Mouse (Mus musculus): Measurements from ENCODE around the gene Bard1. TPM values are rescaled to one million over a fixed set of nuclear protein-coding genes. Genes with fewer than 3 reads are reported as not detected.

The Bard1 gene
- polyA plus RNA-seq (2015; fragmentation: Nextera tagmentation; extraction: Ambion mirVana): 1.3 and 1.4 TPM in 2 replicates

- Histone ChIP-seq H3K9ac (ENCODE audit: low read length) (peak within 1 kb of the TSS; percentile 84), H3K9me3 (replicated peaks; ENCODE audit: control insufficient read depth, low read length) (no peaks in the 10 kb centered on the region), H3K27ac (ENCODE audit: low read length) (peak within 1 kb of the TSS; percentile 65), H3K4me1 (ENCODE audit: control insufficient read depth, insufficient read depth, low read length) (peaks cover 16% of the 10 kb centered on the region; the same call in 1 of the 2 replicates), H3K36me3 (ENCODE audit: control insufficient read depth, insufficient read depth, low read length) (no peaks in the 10 kb centered on the region), H3K27me3 (ENCODE audit: control insufficient read depth, insufficient read depth, low read length) (no peaks in the 10 kb centered on the region), H3K4me2 (ENCODE audit: low read depth, low read length) (peak within 1 kb of the TSS; percentile 61), H3K4me3 (replicated peaks; ENCODE audit: low read length) (peak within 1 kb of the TSS; percentile 88)
- peak; percentile 99 for ATAC-seq (ENCODE audit: insufficient read depth, low FRiP score)
- under 1% methylated on average over 69 of the region's 69 CpGs for WGBS
These were observed at the start of gene Bard1 for GRCm38 (mm10) chr1:71102344-71103173. Gene Bard1, minus strand, starts transcription at chr1:71103146.

GRCm38 (mm10) chr1:71127171-71127570 is 24.2 kb upstream of the Bard1 start:
- no peaks in the 10 kb centered on the region for H3K27me3 ChIP-seq (ENCODE audit: control insufficient read depth, insufficient read depth, low read length)
- H3K36me3 ChIP-seq (ENCODE audit: control insufficient read depth, insufficient read depth, low read length): no peaks in the 10 kb centered on the region
- no peak overlapping the region for H3K4me2 ChIP-seq (ENCODE audit: low read depth, low read length)
- H3K4me3 ChIP-seq (replicated peaks; ENCODE audit: low read length): no peak overlapping the region
- no peak overlapping the region for H3K9ac ChIP-seq (ENCODE audit: low read length)
- H3K27ac ChIP-seq (ENCODE audit: low read length): no peak overlapping the region
- WGBS: 91% methylated on average over 4 of the region's 4 CpGs
- ATAC-seq (ENCODE audit: insufficient read depth, low FRiP score): no peak
- H3K9me3 ChIP-seq (replicated peaks; ENCODE audit: control insufficient read depth, low read length): no peaks in the 10 kb centered on the region
- H3K4me1 ChIP-seq (ENCODE audit: control insufficient read depth, insufficient read depth, low read length): no peaks in the 10 kb centered on the region

GRCm38 (mm10) chr1:71118511-71118910 is 15.6 kb upstream of the Bard1 start:
- no peak for ATAC-seq (ENCODE audit: insufficient read depth, low FRiP score)
- Histone ChIP-seq H3K27ac (ENCODE audit: low read length) (no peak overlapping the region), H3K4me1 (ENCODE audit: control insufficient read depth, insufficient read depth, low read length) (no peaks in the 10 kb centered on the region), H3K9ac (ENCODE audit: low read length) (no peak overlapping the region), H3K36me3 (ENCODE audit: control insufficient read depth, insufficient read depth, low read length) (no peaks in the 10 kb centered on the region), H3K27me3 (ENCODE audit: control insufficient read depth, insufficient read depth, low read length) (no peaks in the 10 kb centered on the region), H3K9me3 (replicated peaks; ENCODE audit: control insufficient read depth, low read length) (no peaks in the 10 kb centered on the region), H3K4me2 (ENCODE audit: low read depth, low read length) (no peak overlapping the region), H3K4me3 (replicated peaks; ENCODE audit: low read length) (no peak overlapping the region)
- 82% methylated on average over 2 of the region's 2 CpGs for WGBS

- Histone ChIP-seq H3K9ac (ENCODE audit: low read length) (no peak overlapping the region), H3K27me3 (ENCODE audit: control insufficient read depth, insufficient read depth, low read length) (no peaks in the 10 kb centered on the region), H3K27ac (ENCODE audit: low read length) (no peak overlapping the region), H3K4me2 (ENCODE audit: low read depth, low read length) (no peak overlapping the region), H3K9me3 (replicated peaks; ENCODE audit: control insufficient read depth, low read length) (no peaks in the 10 kb centered on the region), H3K36me3 (ENCODE audit: control insufficient read depth, insufficient read depth, low read length) (no peaks in the 10 kb centered on the region), H3K4me1 (ENCODE audit: control insufficient read depth, insufficient read depth, low read length) (no peaks in the 10 kb centered on the region), H3K4me3 (replicated peaks; ENCODE audit: low read length) (no peak overlapping the region)
- WGBS: 64% methylated on average over 4 of the region's 4 CpGs
- ATAC-seq (ENCODE audit: insufficient read depth, low FRiP score): no peak
These were observed 14.3 kb upstream of the Bard1 start for GRCm38 (mm10) chr1:71117253-71117652.

GRCm38 (mm10) chr1:71115781-71116180 is 12.8 kb upstream of the Bard1 start:
- no peaks in the 10 kb centered on the region for H3K9me3 ChIP-seq (replicated peaks; ENCODE audit: control insufficient read depth, low read length)
- H3K4me3 ChIP-seq (replicated peaks; ENCODE audit: low read length): no peak overlapping the region
- H3K9ac ChIP-seq (ENCODE audit: low read length): no peak overlapping the region
- no peak overlapping the region for H3K4me2 ChIP-seq (ENCODE audit: low read depth, low read length)
- no peak overlapping the region for H3K27ac ChIP-seq (ENCODE audit: low read length)
- no peak for ATAC-seq (ENCODE audit: insufficient read depth, low FRiP score)
- H3K27me3 ChIP-seq (ENCODE audit: control insufficient read depth, insufficient read depth, low read length): no peaks in the 10 kb centered on the region
- 57% methylated on average over 2 of the region's 2 CpGs for WGBS
- H3K36me3 ChIP-seq (ENCODE audit: control insufficient read depth, insufficient read depth, low read length): no peaks in the 10 kb centered on the region
- H3K4me1 ChIP-seq (ENCODE audit: control insufficient read depth, insufficient read depth, low read length): no peaks in the 10 kb centered on the region

GRCm38 (mm10) chr1:71109858-71110257 is 6.9 kb upstream of the Bard1 start:
- H3K4me2 ChIP-seq (ENCODE audit: low read depth, low read length): no peak overlapping the region
- ATAC-seq (ENCODE audit: insufficient read depth, low FRiP score): no peak
- H3K4me3 ChIP-seq (replicated peaks; ENCODE audit: low read length): no peak overlapping the region
- 65% methylated on average over 10 of the region's 10 CpGs for WGBS
- no peak overlapping the region for H3K27ac ChIP-seq (ENCODE audit: low read length)
- H3K9ac ChIP-seq (ENCODE audit: low read length): no peak overlapping the region
- H3K27me3 ChIP-seq (ENCODE audit: control insufficient read depth, insufficient read depth, low read length): no peaks in the 10 kb centered on the region
- no peaks in the 10 kb centered on the region for H3K36me3 ChIP-seq (ENCODE audit: control insufficient read depth, insufficient read depth, low read length)
- H3K9me3 ChIP-seq (replicated peaks; ENCODE audit: control insufficient read depth, low read length): no peaks in the 10 kb centered on the region
- H3K4me1 ChIP-seq (ENCODE audit: control insufficient read depth, insufficient read depth, low read length): no peaks in the 10 kb centered on the region

- H3K9me3 ChIP-seq (replicated peaks; ENCODE audit: control insufficient read depth, low read length): no peaks in the 10 kb centered on the region
- no peak overlapping the region for H3K4me2 ChIP-seq (ENCODE audit: low read depth, low read length)
- WGBS: 92% methylated on average over 6 of the region's 6 CpGs
- peaks cover 8% of the 10 kb centered on the region; the same call in 1 of the 2 replicates for H3K4me1 ChIP-seq (ENCODE audit: control insufficient read depth, insufficient read depth, low read length)
- H3K36me3 ChIP-seq (ENCODE audit: control insufficient read depth, insufficient read depth, low read length): no peaks in the 10 kb centered on the region
- no peak overlapping the region for H3K27ac ChIP-seq (ENCODE audit: low read length)
- no peak for ATAC-seq (ENCODE audit: insufficient read depth, low FRiP score)
- no peak overlapping the region for H3K9ac ChIP-seq (ENCODE audit: low read length)
- H3K4me3 ChIP-seq (replicated peaks; ENCODE audit: low read length): no peak overlapping the region
- no peaks in the 10 kb centered on the region for H3K27me3 ChIP-seq (ENCODE audit: control insufficient read depth, insufficient read depth, low read length)
These were observed 3.2 kb upstream of the Bard1 start for GRCm38 (mm10) chr1:71106127-71106526.

- 87% methylated on average over 8 of the region's 8 CpGs for WGBS
These were observed 2.8 kb upstream of the Bard1 start for GRCm38 (mm10) chr1:71105724-71106123.

GRCm38 (mm10) chr1:71103174-71103864 is 373 bp upstream of the Bard1 start:
- peak overlapping the region; percentile 18; the same call in 1 of the 2 replicates for H3K27ac ChIP-seq (ENCODE audit: low read length)
- no peaks in the 10 kb centered on the region for H3K9me3 ChIP-seq (replicated peaks; ENCODE audit: control insufficient read depth, low read length)
- no peaks in the 10 kb centered on the region for H3K27me3 ChIP-seq (ENCODE audit: control insufficient read depth, insufficient read depth, low read length)
- H3K4me3 ChIP-seq (replicated peaks; ENCODE audit: low read length): peak overlapping the region; percentile 88
- no peaks in the 10 kb centered on the region for H3K36me3 ChIP-seq (ENCODE audit: control insufficient read depth, insufficient read depth, low read length)
- peak overlapping the region; percentile 57 for H3K9ac ChIP-seq (ENCODE audit: low read length)
- no peak for ATAC-seq (ENCODE audit: insufficient read depth, low FRiP score)
- peaks cover 16% of the 10 kb centered on the region; the same call in 1 of the 2 replicates for H3K4me1 ChIP-seq (ENCODE audit: control insufficient read depth, insufficient read depth, low read length)
- H3K4me2 ChIP-seq (ENCODE audit: low read depth, low read length): peak overlapping the region; percentile 61
- WGBS: 15% methylated on average over 18 of the region's 18 CpGs

More at GRCm38 (mm10) chr1:71105724-71106123, 2.8 kb upstream of the Bard1 start:
- Histone ChIP-seq H3K36me3 (ENCODE audit: control insufficient read depth, insufficient read depth, low read length) (no peaks in the 10 kb centered on the region), H3K27ac (ENCODE audit: low read length) (no peak overlapping the region), H3K9ac (ENCODE audit: low read length) (no peak overlapping the region), H3K4me2 (ENCODE audit: low read depth, low read length) (no peak overlapping the region), H3K9me3 (replicated peaks; ENCODE audit: control insufficient read depth, low read length) (no peaks in the 10 kb centered on the region), H3K4me1 (ENCODE audit: control insufficient read depth, insufficient read depth, low read length) (peaks cover 8% of the 10 kb centered on the region; the same call in 1 of the 2 replicates), H3K27me3 (ENCODE audit: control insufficient read depth, insufficient read depth, low read length) (no peaks in the 10 kb centered on the region), H3K4me3 (replicated peaks; ENCODE audit: low read length) (no peak overlapping the region)
- ATAC-seq (ENCODE audit: insufficient read depth, low FRiP score): no peak
